Mouse (Mus musculus): Measurements from ENCODE around the gene Atxn7l2. TPM values are rescaled to one million over a fixed set of nuclear protein-coding genes. Genes with fewer than 3 reads are reported as not detected.

Atxn7l2 gene
- polyA plus RNA-seq, 1 experiment from 2014 or later = 8.7 TPM

GRCm38 (mm10) chr3:108203621-108204325 is 7.0 kb downstream of the Atxn7l2 start:
- Histone ChIP-seq H3K4me1 (peaks cover 35% of the 10 kb centered on the region), H3K27ac (replicated peaks) (no peak overlapping the region), H3K36me3 (peaks cover 65% of the 10 kb centered on the region), H3K27me3 (replicated peaks) (no peaks in the 10 kb centered on the region), H3K9me3 (no peaks in the 10 kb centered on the region), H3K9ac (peak overlapping the region; percentile 10; the same call in 1 of the 2 replicates), H3K4me3 (no peak overlapping the region), H3K4me2 (no peak overlapping the region)
- no peak for ATAC-seq (ENCODE audit: extremely low read depth, insufficient number of reproducible peaks, low FRiP score, low TSS enrichment)
- WGBS = 81% methylated on average over 11 of the region's 11 CpGs

GRCm38 (mm10) chr3:108203212-108203611 is 7.5 kb downstream of the Atxn7l2 start:
- WGBS = 88% methylated on average over 13 of the region's 13 CpGs

GRCm38 (mm10) chr3:108202506-108202905 is 8.2 kb downstream of the Atxn7l2 start:
- Histone ChIP-seq H3K4me2 (no peak overlapping the region), H3K4me1 (peaks cover 30% of the 10 kb centered on the region), H3K4me3 (no peak overlapping the region), H3K9ac (no peak overlapping the region), H3K27ac (replicated peaks) (no peak overlapping the region), H3K9me3 (no peaks in the 10 kb centered on the region), H3K36me3 (peaks cover 64% of the 10 kb centered on the region), H3K27me3 (replicated peaks) (no peaks in the 10 kb centered on the region)
- no peak for ATAC-seq (ENCODE audit: extremely low read depth, insufficient number of reproducible peaks, low FRiP score, low TSS enrichment)

More at GRCm38 (mm10) chr3:108203212-108203611, 7.5 kb downstream of the Atxn7l2 start:
- Histone ChIP-seq H3K9me3 (no peaks in the 10 kb centered on the region), H3K4me2 (no peak overlapping the region), H3K27ac (replicated peaks) (no peak overlapping the region), H3K4me3 (no peak overlapping the region), H3K36me3 (peaks cover 69% of the 10 kb centered on the region), H3K9ac (no peak overlapping the region), H3K4me1 (peaks cover 29% of the 10 kb centered on the region), H3K27me3 (replicated peaks) (no peaks in the 10 kb centered on the region)
- no peak for ATAC-seq (ENCODE audit: extremely low read depth, insufficient number of reproducible peaks, low FRiP score, low TSS enrichment)

- Histone ChIP-seq H3K27ac (replicated peaks) (peak within 1 kb of the TSS; percentile 91), H3K4me1 (peaks cover 45% of the 10 kb centered on the region), H3K36me3 (peaks cover 45% of the 10 kb centered on the region), H3K9ac (peak within 1 kb of the TSS; percentile 85), H3K27me3 (replicated peaks) (no peaks in the 10 kb centered on the region), H3K4me3 (peak within 1 kb of the TSS; percentile 77), H3K9me3 (no peaks in the 10 kb centered on the region), H3K4me2 (peak within 1 kb of the TSS; percentile 76)
- peak; percentile 90 for ATAC-seq (ENCODE audit: extremely low read depth, insufficient number of reproducible peaks, low FRiP score, low TSS enrichment)
- WGBS = 3% methylated on average over 44 of the region's 44 CpGs
These were observed 10.1 kb downstream of the Atxn7l2 start, which contains the start of gene Cyb561d1 for GRCm38 (mm10) chr3:108200329-108201323. Gene Cyb561d1, minus strand, starts transcription at chr3:108201212.

GRCm38 (mm10) chr3:108199231-108199630 is 11.5 kb downstream of the Atxn7l2 start:
- peaks cover 51% of the 10 kb centered on the region for H3K4me1 ChIP-seq
- H3K27ac ChIP-seq (replicated peaks) = no peak overlapping the region
- ATAC-seq (ENCODE audit: extremely low read depth, insufficient number of reproducible peaks, low FRiP score, low TSS enrichment) = no peak
- H3K4me3 ChIP-seq = no peak overlapping the region; the same call in 1 of the 2 replicates
- peaks cover 31% of the 10 kb centered on the region for H3K36me3 ChIP-seq
- H3K9me3 ChIP-seq = no peaks in the 10 kb centered on the region
- H3K27me3 ChIP-seq (replicated peaks) = no peaks in the 10 kb centered on the region
- H3K9ac ChIP-seq = peak overlapping the region; percentile 85; the same call in 1 of the 2 replicates
- H3K4me2 ChIP-seq = peak overlapping the region; percentile 76
- WGBS = 89% methylated on average over 6 of the region's 6 CpGs

GRCm38 (mm10) chr3:108197066-108197497 is 13.7 kb downstream of the Atxn7l2 start:
- Histone ChIP-seq H3K4me2 (peak overlapping the region; percentile 56), H3K27ac (replicated peaks) (no peak overlapping the region), H3K4me3 (peak overlapping the region; percentile 13; the same call in 1 of the 2 replicates), H3K27me3 (replicated peaks) (no peaks in the 10 kb centered on the region), H3K9me3 (no peaks in the 10 kb centered on the region), H3K4me1 (peaks cover 62% of the 10 kb centered on the region), H3K36me3 (peaks cover 12% of the 10 kb centered on the region), H3K9ac (peak overlapping the region; percentile 67)
- WGBS = 14% methylated on average over 14 of the region's 14 CpGs
- ATAC-seq (ENCODE audit: extremely low read depth, insufficient number of reproducible peaks, low FRiP score, low TSS enrichment) = no peak

- Histone ChIP-seq H3K9ac (peak overlapping the region; percentile 29), H3K9me3 (no peaks in the 10 kb centered on the region), H3K27ac (replicated peaks) (peak overlapping the region; percentile 16), H3K27me3 (replicated peaks) (no peaks in the 10 kb centered on the region), H3K4me3 (no peak overlapping the region), H3K4me2 (no peak overlapping the region), H3K36me3 (peaks cover 7% of the 10 kb centered on the region), H3K4me1 (peaks cover 59% of the 10 kb centered on the region)
- WGBS = 57% methylated on average over 7 of the region's 7 CpGs
- no peak for ATAC-seq (ENCODE audit: extremely low read depth, insufficient number of reproducible peaks, low FRiP score, low TSS enrichment)
These were observed 14.7 kb downstream of the Atxn7l2 start for GRCm38 (mm10) chr3:108195941-108196590.

GRCm38 (mm10) chr3:108195287-108195686 is 15.4 kb downstream of the Atxn7l2 start:
- WGBS = 72% methylated on average over 4 of the region's 4 CpGs
- Histone ChIP-seq H3K36me3 (peaks cover 7% of the 10 kb centered on the region), H3K4me3 (no peak overlapping the region), H3K9me3 (no peaks in the 10 kb centered on the region), H3K9ac (no peak overlapping the region), H3K4me2 (no peak overlapping the region), H3K4me1 (peaks cover 57% of the 10 kb centered on the region), H3K27ac (replicated peaks) (no peak overlapping the region), H3K27me3 (replicated peaks) (no peaks in the 10 kb centered on the region)
- no peak for ATAC-seq (ENCODE audit: extremely low read depth, insufficient number of reproducible peaks, low FRiP score, low TSS enrichment)

- WGBS = 38% methylated on average over 4 of the region's 4 CpGs
- no peak overlapping the region for H3K4me3 ChIP-seq
- no peak overlapping the region for H3K27ac ChIP-seq (replicated peaks)
- H3K27me3 ChIP-seq (replicated peaks) = peaks cover under 1% of the 10 kb centered on the region; the same call in 1 of the 2 replicates
- peaks cover 6% of the 10 kb centered on the region for H3K36me3 ChIP-seq
- H3K4me1 ChIP-seq = peaks cover 56% of the 10 kb centered on the region
- H3K9me3 ChIP-seq = no peaks in the 10 kb centered on the region
- H3K4me2 ChIP-seq = no peak overlapping the region
- H3K9ac ChIP-seq = no peak overlapping the region
- no peak for ATAC-seq (ENCODE audit: extremely low read depth, insufficient number of reproducible peaks, low FRiP score, low TSS enrichment)
These were observed 17.0 kb downstream of the Atxn7l2 start for GRCm38 (mm10) chr3:108193686-108194085.

- no peaks in the 10 kb centered on the region for H3K36me3 ChIP-seq
- H3K4me3 ChIP-seq = no peak overlapping the region
- H3K27ac ChIP-seq (replicated peaks) = 0 out of 2 replicates have a peak overlapping the region, but pooled peaks have one; percentile 25
- peaks cover 41% of the 10 kb centered on the region for H3K4me1 ChIP-seq
- H3K27me3 ChIP-seq (replicated peaks) = peaks cover 29% of the 10 kb centered on the region
- peak overlapping the region; percentile 47 for H3K9ac ChIP-seq
- H3K9me3 ChIP-seq = no peaks in the 10 kb centered on the region
- no peak for ATAC-seq (ENCODE audit: extremely low read depth, insufficient number of reproducible peaks, low FRiP score, low TSS enrichment)
- 59% methylated on average over 5 of the region's 5 CpGs for WGBS
- H3K4me2 ChIP-seq = peak overlapping the region; percentile 15; the same call in 1 of the 2 replicates
These were observed 20.8 kb downstream of the Atxn7l2 start for GRCm38 (mm10) chr3:108189897-108190296.

Data from heart, embryonic 13.5 days (tissue).